Mouse (Mus musculus): ENCODE results near the gene Gm10282. TPM values are rescaled to one million over a fixed set of nuclear protein-coding genes. Genes with fewer than 3 reads are reported as not detected.

The Gm10282 gene
- polyA plus RNA-seq, 1 experiment from 2014 or later = 20.1 TPM

GRCm38 (mm10) chr8:72342556-72343300 is 37.7 kb upstream of the Gm10282 start:
- whole genome bisulfite sequencing = 90% methylated on average over 5 of the region's 5 CpGs

GRCm38 (mm10) chr8:72337034-72337433 is 32.0 kb upstream of the Gm10282 start:
- peaks cover 65% of the 10 kb centered on the region for H3K36me3 ChIP-seq

More at GRCm38 (mm10) chr8:72342556-72343300, 37.7 kb upstream of the Gm10282 start:
- Histone ChIP-seq H3K4me1 (no peaks in the 10 kb centered on the region), H3K36me3 (peaks cover 88% of the 10 kb centered on the region), H3K27ac (no peak overlapping the region), H3K9me3 (no peaks in the 10 kb centered on the region), H3K9ac (no peak overlapping the region), H3K27me3 (no peaks in the 10 kb centered on the region), H3K4me2 (no peak overlapping the region), H3K4me3 (no peak overlapping the region)
- ATAC-seq (ENCODE audit: insufficient number of reproducible peaks, low FRiP score, low TSS enrichment, low read depth) = no peak

GRCm38 (mm10) chr8:72336273-72336672 is 31.2 kb upstream of the Gm10282 start:
- Histone ChIP-seq H3K27ac (no peak overlapping the region), H3K4me2 (no peak overlapping the region), H3K27me3 (no peaks in the 10 kb centered on the region), H3K36me3 (peaks cover 57% of the 10 kb centered on the region), H3K4me1 (no peaks in the 10 kb centered on the region), H3K9me3 (no peaks in the 10 kb centered on the region), H3K4me3 (no peak overlapping the region), H3K9ac (no peak overlapping the region)
- WGBS = 77% methylated on average over 2 of the region's 2 CpGs
- no peak for ATAC-seq (ENCODE audit: insufficient number of reproducible peaks, low FRiP score, low TSS enrichment, low read depth)

More at GRCm38 (mm10) chr8:72337034-72337433, 32.0 kb upstream of the Gm10282 start:
- H3K4me3 ChIP-seq = no peak overlapping the region
- H3K4me2 ChIP-seq = no peak overlapping the region
- H3K4me1 ChIP-seq = no peaks in the 10 kb centered on the region
- no peaks in the 10 kb centered on the region for H3K9me3 ChIP-seq
- H3K27ac ChIP-seq = no peak overlapping the region
- no peaks in the 10 kb centered on the region for H3K27me3 ChIP-seq
- no peak for ATAC-seq (ENCODE audit: insufficient number of reproducible peaks, low FRiP score, low TSS enrichment, low read depth)
- H3K9ac ChIP-seq = no peak overlapping the region

GRCm38 (mm10) chr8:72334144-72334641 is 29.1 kb upstream of the Gm10282 start:
- H3K4me1 ChIP-seq = no peaks in the 10 kb centered on the region
- no peaks in the 10 kb centered on the region for H3K27me3 ChIP-seq
- no peak overlapping the region for H3K9ac ChIP-seq
- H3K9me3 ChIP-seq = no peaks in the 10 kb centered on the region
- 79% methylated on average over 4 of the region's 4 CpGs for WGBS
- peaks cover 36% of the 10 kb centered on the region for H3K36me3 ChIP-seq
- no peak for ATAC-seq (ENCODE audit: insufficient number of reproducible peaks, low FRiP score, low TSS enrichment, low read depth)
- H3K27ac ChIP-seq = no peak overlapping the region
- no peak overlapping the region for H3K4me3 ChIP-seq
- no peak overlapping the region for H3K4me2 ChIP-seq

- H3K9me3 ChIP-seq = no peaks in the 10 kb centered on the region
- H3K9ac ChIP-seq = no peak overlapping the region
- no peaks in the 10 kb centered on the region for H3K27me3 ChIP-seq
- ATAC-seq (ENCODE audit: insufficient number of reproducible peaks, low FRiP score, low TSS enrichment, low read depth) = no peak
- no peak overlapping the region for H3K4me3 ChIP-seq
- no peak overlapping the region for H3K4me2 ChIP-seq
- 42% methylated on average over 3 of the region's 3 CpGs for WGBS
- no peak overlapping the region for H3K27ac ChIP-seq
- no peaks in the 10 kb centered on the region for H3K4me1 ChIP-seq
- peaks cover 30% of the 10 kb centered on the region for H3K36me3 ChIP-seq
Observed at GRCm38 (mm10) chr8:72333429-72334143, 28.5 kb upstream of the Gm10282 start.

GRCm38 (mm10) chr8:72331631-72332030 is 26.6 kb upstream of the Gm10282 start:
- 86% methylated on average over 4 of the region's 4 CpGs for WGBS
- Histone ChIP-seq H3K4me1 (no peaks in the 10 kb centered on the region), H3K4me3 (no peak overlapping the region), H3K27ac (no peak overlapping the region), H3K9ac (no peak overlapping the region), H3K4me2 (no peak overlapping the region), H3K36me3 (peaks cover 14% of the 10 kb centered on the region), H3K9me3 (no peaks in the 10 kb centered on the region), H3K27me3 (no peaks in the 10 kb centered on the region)
- no peak for ATAC-seq (ENCODE audit: insufficient number of reproducible peaks, low FRiP score, low TSS enrichment, low read depth)

- Histone ChIP-seq H3K27ac (no peak overlapping the region), H3K4me2 (no peak overlapping the region), H3K9ac (no peak overlapping the region), H3K27me3 (no peaks in the 10 kb centered on the region), H3K4me3 (no peak overlapping the region), H3K9me3 (no peaks in the 10 kb centered on the region), H3K4me1 (no peaks in the 10 kb centered on the region), H3K36me3 (peaks cover 10% of the 10 kb centered on the region)
- WGBS = 72% methylated on average over 6 of the region's 6 CpGs
- no peak for ATAC-seq (ENCODE audit: insufficient number of reproducible peaks, low FRiP score, low TSS enrichment, low read depth)
Observed at GRCm38 (mm10) chr8:72330806-72331516, 25.9 kb upstream of the Gm10282 start.

- Histone ChIP-seq H3K4me3 (no peak overlapping the region), H3K4me2 (no peak overlapping the region), H3K9me3 (no peaks in the 10 kb centered on the region), H3K4me1 (no peaks in the 10 kb centered on the region), H3K9ac (no peak overlapping the region), H3K27ac (no peak overlapping the region), H3K36me3 (no peaks in the 10 kb centered on the region), H3K27me3 (no peaks in the 10 kb centered on the region)
- no peak for ATAC-seq (ENCODE audit: insufficient number of reproducible peaks, low FRiP score, low TSS enrichment, low read depth)
- 89% methylated on average over 3 of the region's 3 CpGs for whole genome bisulfite sequencing
Observed at GRCm38 (mm10) chr8:72329116-72329515, 24.1 kb upstream of the Gm10282 start.

- H3K9ac ChIP-seq = no peak overlapping the region
- H3K27me3 ChIP-seq = peaks cover 16% of the 10 kb centered on the region
- peaks cover 3% of the 10 kb centered on the region; the same call in 1 of the 2 replicates for H3K36me3 ChIP-seq
- H3K9me3 ChIP-seq = no peaks in the 10 kb centered on the region
- peaks cover 33% of the 10 kb centered on the region for H3K4me1 ChIP-seq
- H3K4me2 ChIP-seq = no peak overlapping the region
- ATAC-seq (ENCODE audit: insufficient number of reproducible peaks, low FRiP score, low TSS enrichment, low read depth) = no peak
- WGBS = 34% methylated on average over 2 of the region's 2 CpGs
- H3K4me3 ChIP-seq = no peak overlapping the region
- H3K27ac ChIP-seq = no peak overlapping the region
Observed at GRCm38 (mm10) chr8:72324708-72325107, 19.6 kb upstream of the Gm10282 start.

- H3K9me3 ChIP-seq = no peaks in the 10 kb centered on the region
- H3K4me2 ChIP-seq = no peak overlapping the region
- 83% methylated on average over 10 of the region's 10 CpGs for WGBS
- no peak overlapping the region for H3K4me3 ChIP-seq
- peaks cover 38% of the 10 kb centered on the region for H3K4me1 ChIP-seq
- H3K9ac ChIP-seq = no peak overlapping the region
- peaks cover 3% of the 10 kb centered on the region; the same call in 1 of the 2 replicates for H3K36me3 ChIP-seq
- ATAC-seq (ENCODE audit: insufficient number of reproducible peaks, low FRiP score, low TSS enrichment, low read depth) = no peak
- H3K27me3 ChIP-seq = peaks cover 22% of the 10 kb centered on the region
- no peak overlapping the region for H3K27ac ChIP-seq
Observed at GRCm38 (mm10) chr8:72324036-72324706, 19.1 kb upstream of the Gm10282 start.

GRCm38 (mm10) chr8:72323131-72323725 is 18.2 kb upstream of the Gm10282 start:
- H3K4me3 ChIP-seq = no peak overlapping the region
- H3K27me3 ChIP-seq = peaks cover 25% of the 10 kb centered on the region
- H3K27ac ChIP-seq = no peak overlapping the region
- no peaks in the 10 kb centered on the region for H3K9me3 ChIP-seq
- H3K4me1 ChIP-seq = peaks cover 41% of the 10 kb centered on the region
- 0 out of 2 replicates have a peak overlapping the region, but pooled peaks have one; percentile 94 for H3K4me2 ChIP-seq
- H3K9ac ChIP-seq = no peak overlapping the region
- peaks cover 3% of the 10 kb centered on the region; the same call in 1 of the 2 replicates for H3K36me3 ChIP-seq
- no peak for ATAC-seq (ENCODE audit: insufficient number of reproducible peaks, low FRiP score, low TSS enrichment, low read depth)
- WGBS = 54% methylated on average over 6 of the region's 6 CpGs
